Mouse (Mus musculus) intestine, embryonic 14.5 days (tissue): ENCODE measurements around the gene Sec62. TPM values are rescaled to one million over a fixed set of nuclear protein-coding genes. Genes with fewer than 3 reads are reported as not detected.

Source experiments
- ATAC-seq: fragments of 200-750 bp; cut with Nextera tagmentation; replicated peaks from 2 replicates; pipeline ENCODE4 v1.8.0; 2017; ENCODE audit warnings: low read depth, moderate number of reproducible peaks, moderate TSS enrichment, moderate library complexity; ENCODE audit not compliant: low FRiP score, low TSS enrichment
- DNase-seq: peaks from one replicate; pipeline ENCODE4 v3.0.0-alpha.2; 2018; ENCODE audit warnings: low spot score
- H3K27ac ChIP-seq: fragments of 300-500 bp; sonication (generic); 2 replicates; pipeline ENCODE4 v1.5.1; 2014; ENCODE audit warnings: low read depth, mild to moderate bottlenecking, control low read depth
- H3K27me3 ChIP-seq: fragments of 300-500 bp; sonication (generic); replicated peaks from 2 replicates; pipeline ENCODE4 v1.6.1; 2014; ENCODE audit warnings: low read length, control low read depth; ENCODE audit not compliant: control insufficient read depth, insufficient read depth
- H3K36me3 ChIP-seq: fragments of 300-500 bp; sonication (generic); 2 replicates; pipeline ENCODE4 v1.6.1; 2014; ENCODE audit warnings: low read length, control low read depth; ENCODE audit not compliant: control insufficient read depth, insufficient read depth
- H3K4me1 ChIP-seq: fragments of 300-500 bp; sonication (generic); replicated peaks from 2 replicates; pipeline ENCODE4 v1.6.1; 2014; ENCODE audit warnings: low read length, control low read depth, mixed read lengths; ENCODE audit not compliant: control insufficient read depth, insufficient read depth
- H3K4me2 ChIP-seq: fragments of 300-500 bp; sonication (generic); 2 replicates; pipeline ENCODE4 v1.6.1; 2014; ENCODE audit warnings: low read length
- H3K4me3 ChIP-seq: fragments of 300-500 bp; sonication (generic); 2 replicates; pipeline ENCODE4 v1.5.1; 2014; ENCODE audit warnings: low read depth, low read length, control low read depth, mixed read lengths
- H3K9ac ChIP-seq: fragments of 300-500 bp; sonication (generic); 2 replicates; pipeline ENCODE4 v1.6.1; 2014; ENCODE audit warnings: mild to moderate bottlenecking, low read length
- H3K9me3 ChIP-seq: fragments of 300-500 bp; sonication (generic); 2 replicates; pipeline ENCODE4 v1.6.1; 2016; ENCODE audit warnings: low read length, control low read depth; ENCODE audit not compliant: control insufficient read depth
- WGBS: fragments of 180-500 bp; shearing (Covaris S2); extraction: QIAGEN DNeasy Blood & Tissue Kit; methylation state at CpG from one replicate; pipeline ENCODE4 v1.1.7; 2014; 5-methylcytosine and 5-hydroxymethylcytosine counted together
- polyA plus RNA-seq: library from polyadenylated mRNA; unstranded; fragments of >200 nt; fragmentation: Nextera tagmentation; extraction: Ambion mirVana; gene quantifications from 2 replicates; pipeline ENCODE4 v1.2.1, GENCODE M21; 2014

Sec62 gene
- 73.9 and 76.5 TPM in 2 replicates for polyA plus RNA-seq

GRCm38 (mm10) chr3:30792737-30793402 is at the start of gene Sec62:
TSS of gene Sec62 (plus strand) at chr3:30792875.
- peak within 1 kb of the TSS; percentile 91 for H3K9ac ChIP-seq
- under 1% methylated on average over 56 of the region's 62 CpGs for WGBS
- DNase-seq = peak; percentile 98
- peak within 1 kb of the TSS; percentile 91 for H3K27ac ChIP-seq
- H3K9me3 ChIP-seq = no peaks in the 10 kb centered on the region
- no peaks in the 10 kb centered on the region for H3K27me3 ChIP-seq
- H3K4me2 ChIP-seq = peak within 1 kb of the TSS; percentile 78
- no peaks in the 10 kb centered on the region; the same call in 1 of the 2 replicates for H3K4me1 ChIP-seq
- H3K36me3 ChIP-seq = no peaks in the 10 kb centered on the region
- ATAC-seq = peak; percentile 99
- peak within 1 kb of the TSS; percentile 94 for H3K4me3 ChIP-seq

- ATAC-seq (no peak), DNase-seq (no peak)
- Histone ChIP-seq H3K4me3 (no peak overlapping the region), H3K9ac (no peak overlapping the region), H3K36me3 (no peaks in the 10 kb centered on the region), H3K4me1 (no peaks in the 10 kb centered on the region), H3K4me2 (no peak overlapping the region), H3K27me3 (no peaks in the 10 kb centered on the region), H3K9me3 (no peaks in the 10 kb centered on the region), H3K27ac (no peak overlapping the region)
- 89% methylated on average over 7 of the region's 7 CpGs for WGBS
Measured at GRCm38 (mm10) chr3:30742891-30743290, 49.8 kb upstream of the Sec62 start.

- H3K4me2 ChIP-seq = no peak within 1 kb of the TSS
- no peaks in the 10 kb centered on the region for H3K27me3 ChIP-seq
- no peak within 1 kb of the TSS for H3K9ac ChIP-seq
- H3K36me3 ChIP-seq = no peaks in the 10 kb centered on the region
- ATAC-seq (no peak), DNase-seq (no peak)
- no peak within 1 kb of the TSS for H3K27ac ChIP-seq
- no peaks in the 10 kb centered on the region for H3K4me1 ChIP-seq
- H3K9me3 ChIP-seq = no peaks in the 10 kb centered on the region
- WGBS = 75% methylated on average over 7 of the region's 7 CpGs
- H3K4me3 ChIP-seq = no peak within 1 kb of the TSS
Measured at GRCm38 (mm10) chr3:30746006-30746405, 46.7 kb upstream of the Sec62 start, which contains the start of gene Samd7. TSS of gene Samd7 (plus strand) at chr3:30746293.

- 61% methylated on average over 9 of the region's 9 CpGs for WGBS
- Histone ChIP-seq H3K4me2 (no peak overlapping the region), H3K9me3 (no peaks in the 10 kb centered on the region), H3K36me3 (no peaks in the 10 kb centered on the region), H3K4me1 (no peaks in the 10 kb centered on the region), H3K27ac (no peak overlapping the region), H3K27me3 (no peaks in the 10 kb centered on the region), H3K9ac (no peak overlapping the region), H3K4me3 (no peak overlapping the region)
- ATAC-seq (no peak), DNase-seq (no peak)
Measured at GRCm38 (mm10) chr3:30748316-30748715, 44.4 kb upstream of the Sec62 start.

- 88% methylated on average over 4 of the region's 4 CpGs for WGBS
- H3K4me3 ChIP-seq = no peak overlapping the region
- no peak overlapping the region for H3K27ac ChIP-seq
Measured at GRCm38 (mm10) chr3:30754696-30755095, 38.0 kb upstream of the Sec62 start.

GRCm38 (mm10) chr3:30764877-30765276 is 27.8 kb upstream of the Sec62 start:
- WGBS = 90% methylated on average over 4 of the region's 4 CpGs
- no peak for DNase-seq
- H3K4me3 ChIP-seq = no peak overlapping the region
- no peak for ATAC-seq
- no peaks in the 10 kb centered on the region for H3K4me1 ChIP-seq
- H3K27me3 ChIP-seq = no peaks in the 10 kb centered on the region
- no peak overlapping the region for H3K4me2 ChIP-seq
- no peaks in the 10 kb centered on the region for H3K36me3 ChIP-seq
- no peak overlapping the region for H3K9ac ChIP-seq
- no peak overlapping the region for H3K27ac ChIP-seq
- no peaks in the 10 kb centered on the region for H3K9me3 ChIP-seq

More at GRCm38 (mm10) chr3:30754696-30755095, 38.0 kb upstream of the Sec62 start:
- Histone ChIP-seq H3K4me1 (no peaks in the 10 kb centered on the region), H3K36me3 (no peaks in the 10 kb centered on the region), H3K4me2 (no peak overlapping the region), H3K9me3 (no peaks in the 10 kb centered on the region), H3K27me3 (no peaks in the 10 kb centered on the region), H3K9ac (no peak overlapping the region)
- ATAC-seq = no peak
- DNase-seq = no peak

GRCm38 (mm10) chr3:30765311-30766027 is 27.2 kb upstream of the Sec62 start:
- Histone ChIP-seq H3K4me1 (no peaks in the 10 kb centered on the region), H3K9ac (no peak overlapping the region), H3K9me3 (no peaks in the 10 kb centered on the region), H3K27ac (no peak overlapping the region), H3K36me3 (no peaks in the 10 kb centered on the region), H3K27me3 (no peaks in the 10 kb centered on the region), H3K4me2 (no peak overlapping the region), H3K4me3 (no peak overlapping the region)
- ATAC-seq (0 out of 2 replicates have a peak, but pooled peaks have one; percentile 58), DNase-seq (peak; percentile 24)
- 58% methylated on average over 10 of the region's 10 CpGs for WGBS

GRCm38 (mm10) chr3:30766177-30766576 is 26.5 kb upstream of the Sec62 start:
- Histone ChIP-seq H3K27me3 (no peaks in the 10 kb centered on the region), H3K9me3 (no peaks in the 10 kb centered on the region), H3K4me1 (no peaks in the 10 kb centered on the region), H3K4me2 (no peak overlapping the region), H3K27ac (no peak overlapping the region), H3K9ac (no peak overlapping the region), H3K36me3 (no peaks in the 10 kb centered on the region), H3K4me3 (no peak overlapping the region)
- ATAC-seq (0 out of 2 replicates have a peak, but pooled peaks have one; percentile 27), DNase-seq (no peak)
- WGBS = 66% methylated on average over 7 of the region's 7 CpGs
